Mouse (Mus musculus) heart, postnatal 0 days (tissue): ENCODE measurements around the gene Lrig1.

Source experiments
- CTCF ChIP-seq: IDR thresholded peaks from 2 replicates; pipeline ENCODE4 v1.5.1; 2016; ENCODE audit warnings: antibody characterized with exemption, control low read depth, low read depth
- EP300 ChIP-seq: IDR thresholded peaks from 2 replicates; pipeline ENCODE4 v1.6.1; 2016; ENCODE audit warnings: antibody characterized with exemption, low read depth

GRCm38 (mm10) chr6:94626807-94627206 lies 73.2 kb downstream of the Lrig1 start:
- no peak for TF ChIP-seq CTCF
- no peak for TF ChIP-seq EP300
